Comparison of ENCODE assay signal across 27 mouse cellular contexts in the genomic region with DNA sequence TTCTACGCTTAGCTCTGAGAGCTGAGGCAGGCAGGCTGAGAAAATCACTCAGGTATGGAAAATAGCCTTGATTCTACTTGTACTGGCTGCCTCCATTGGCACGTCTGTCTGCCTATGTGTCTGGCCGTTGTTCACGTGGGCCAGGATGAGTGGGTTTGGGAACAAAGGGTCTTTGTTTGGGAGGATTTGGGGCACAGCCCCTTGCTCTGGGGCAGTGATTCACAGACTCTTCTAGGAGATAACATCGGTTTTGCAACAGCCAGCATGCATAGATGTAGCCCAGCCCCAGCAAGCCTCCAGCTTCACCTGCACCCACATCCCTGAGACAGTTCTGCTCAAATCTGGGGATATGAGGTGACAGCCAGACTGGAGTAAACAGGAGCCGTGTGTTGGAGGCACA. TPM values are rescaled to one million over a fixed set of nuclear protein-coding genes. Genes with fewer than 3 reads are reported as not detected.
A peak's percentile ranks its signal among the peaks of the same experiment; 100 is the strongest.
DNase-seq lines count a peak whose midpoint lies in the region; ATAC-seq lines count a peak whose summit lies in the region.
"Had no signal": no experiment of that assay in that cellular context is flagged by ENCODE, and none has a peak within 500 bp of the region (broad histone marks: within the 10 kb centered on the region; RNA-seq: fewer than 3 reads in every experiment).

No protein-coding gene starts in this region.

- ATAC-seq in kidney, embryonic 14.5 days (ENCODE audit: low FRiP score, low TSS enrichment) = 0 out of 2 replicates have a peak, but pooled peaks have one; percentile 0
- no peak for ATAC-seq in limb, embryonic 13.5 days (ENCODE audit: low FRiP score, low read depth)
- ATAC-seq: forebrain, embryonic 15.5 days; hindbrain, postnatal 0 days had no signal

- H3K27me3 ChIP-seq in kidney, embryonic 14.5 days (ENCODE audit: control insufficient read depth, insufficient read depth, low read length) = no peaks in the 10 kb centered on the region
- no peaks in the 10 kb centered on the region for H3K27me3 ChIP-seq in limb, embryonic 13.5 days
- H3K27me3 ChIP-seq in limb, embryonic 10.5 days (ENCODE audit: low read depth, poor library complexity, severe bottlenecking) = no peaks in the 10 kb centered on the region
- H3K27me3 ChIP-seq: CH12.LX; embryonic facial prominence, embryonic 12.5 days; embryonic facial prominence, embryonic 15.5 days; forebrain, embryonic 12.5 days; forebrain, embryonic 15.5 days had no signal

- H3K4me2 ChIP-seq in kidney, embryonic 14.5 days (replicated peaks; ENCODE audit: low read depth, low read length) = no peak overlapping the region
- no peak overlapping the region for H3K4me2 ChIP-seq in limb, embryonic 13.5 days (replicated peaks)
- H3K4me2 ChIP-seq: embryonic facial prominence, embryonic 12.5 days; embryonic facial prominence, embryonic 15.5 days; forebrain, embryonic 12.5 days; forebrain, embryonic 15.5 days; heart, embryonic 11.5 days; hindbrain, embryonic 14.5 days had no signal

- H3K9me3 ChIP-seq in kidney, embryonic 14.5 days (ENCODE audit: control insufficient read depth, low read length) = no peaks in the 10 kb centered on the region
- H3K9me3 ChIP-seq in limb, embryonic 13.5 days = no peaks in the 10 kb centered on the region
- no peaks in the 10 kb centered on the region for H3K9me3 ChIP-seq in limb, embryonic 10.5 days (replicated peaks)
- H3K9me3 ChIP-seq: embryonic facial prominence, embryonic 12.5 days; embryonic facial prominence, embryonic 15.5 days; forebrain, embryonic 12.5 days; forebrain, embryonic 15.5 days; G1E had no signal

- no peak for DNase-seq in kidney, adult 11 months
- DNase-seq in limb, embryonic 10.5 days (ENCODE audit: low spot score) = no peak
- peak; percentile 51 for DNase-seq in Muller cell, postnatal 12 days (ENCODE audit: inconsistent ontology term)
- DNase-seq in fat pad, adult 2 months (ENCODE audit: extremely low read depth, low read depth, low spot score) = peak; percentile 98
- no peak for DNase-seq in adrenal gland, postnatal 10 days
- DNase-seq: adrenal gland, adult 2 months; adrenal gland, postnatal 25 days; B cell, adult 2 months; cerebellum, adult 11-12 months; cerebellum, adult 8-10 months; cerebellum, postnatal 10 days; cerebellum, postnatal 36 days; gastrocnemius, postnatal 10 days; gastrocnemius, postnatal 36 days; heart, adult 11 months had no signal

- WGBS in kidney, embryonic 14.5 days = 52% methylated on average over 6 of the region's 6 CpGs
- WGBS in limb, embryonic 13.5 days = 84% methylated on average over 6 of the region's 6 CpGs
- WGBS in limb, embryonic 10.5 days = 85% methylated on average over 6 of the region's 6 CpGs

- no peak overlapping the region for H3K9ac ChIP-seq in kidney, embryonic 14.5 days (ENCODE audit: low read depth, low read length)
- 0 out of 2 replicates have a peak overlapping the region, but pooled peaks have one; percentile 13 for H3K9ac ChIP-seq in limb, embryonic 13.5 days
- H3K9ac ChIP-seq: embryonic facial prominence, embryonic 12.5 days; embryonic facial prominence, embryonic 15.5 days; forebrain, embryonic 12.5 days; forebrain, embryonic 15.5 days; hindbrain, embryonic 14.5 days had no signal

- no peaks in the 10 kb centered on the region for H3K36me3 ChIP-seq in kidney, embryonic 14.5 days (ENCODE audit: control insufficient read depth, insufficient read depth, low read length)
- no peaks in the 10 kb centered on the region for H3K36me3 ChIP-seq in limb, embryonic 13.5 days
- H3K36me3 ChIP-seq in limb, embryonic 10.5 days = no peaks in the 10 kb centered on the region
- H3K36me3 ChIP-seq: embryonic facial prominence, embryonic 12.5 days; embryonic facial prominence, embryonic 15.5 days; forebrain, embryonic 12.5 days; forebrain, embryonic 15.5 days; G1E had no signal

- H3K27ac ChIP-seq in kidney, embryonic 14.5 days (ENCODE audit: low read depth, low read length) = peak overlapping the region; percentile 25
- no peak overlapping the region for H3K27ac ChIP-seq in limb, embryonic 13.5 days
- no peak overlapping the region for H3K27ac ChIP-seq in limb, embryonic 10.5 days
- H3K27ac ChIP-seq: embryonic facial prominence, embryonic 12.5 days; embryonic facial prominence, embryonic 15.5 days; forebrain, embryonic 12.5 days; forebrain, embryonic 15.5 days; hindbrain, embryonic 14.5 days; hindbrain, postnatal 0 days had no signal

- H3K4me1 ChIP-seq in kidney, embryonic 14.5 days (ENCODE audit: control insufficient read depth, insufficient read depth, low read length) = peaks cover 32% of the 10 kb centered on the region
- H3K4me1 ChIP-seq in limb, embryonic 13.5 days = no peaks in the 10 kb centered on the region
- H3K4me1 ChIP-seq in limb, embryonic 10.5 days = no peaks in the 10 kb centered on the region
- H3K4me1 ChIP-seq: embryonic facial prominence, embryonic 12.5 days; embryonic facial prominence, embryonic 15.5 days; forebrain, embryonic 12.5 days; forebrain, embryonic 15.5 days had no signal

- H3K4me3 ChIP-seq in kidney, embryonic 14.5 days (ENCODE audit: low read length) = no peak overlapping the region
- H3K4me3 ChIP-seq in limb, embryonic 13.5 days = no peak overlapping the region
- no peak overlapping the region for H3K4me3 ChIP-seq in limb, embryonic 10.5 days
- H3K4me3 ChIP-seq: embryonic facial prominence, embryonic 12.5 days; embryonic facial prominence, embryonic 15.5 days; forebrain, embryonic 12.5 days; forebrain, embryonic 15.5 days had no signal

RNA-seq across cellular contexts. Expression of gene C1qtnf12, which starts 10.5 kb away (rescaled TPM):
- polyA plus RNA-seq in kidney, embryonic 14.5 days (2014; fragmentation: Nextera tagmentation; extraction: Ambion mirVana) = 129 and 142 TPM in 2 replicates
- 32.0 and 35.0 TPM in 2 replicates for polyA plus RNA-seq in limb, embryonic 13.5 days (2015; fragmentation: Nextera tagmentation; extraction: Ambion mirVana)
- polyA plus RNA-seq in limb, embryonic 10.5 days (2016; fragmentation: Nextera tagmentation; extraction: Ambion mirVana) = 23.4 and 24.5 TPM in 2 replicates
- total RNA-seq in adrenal gland, postnatal 10 days (2021) = 100 to 1,000 TPM; 117 to 132 TPM

RNA-seq across cellular contexts. Expression of gene B3galt6, which starts 19.8 kb away (rescaled TPM):
- 20.0 and 20.8 TPM in 2 replicates for polyA plus RNA-seq in kidney, embryonic 14.5 days (2014; fragmentation: Nextera tagmentation; extraction: Ambion mirVana)
- 16.8 and 17.3 TPM in 2 replicates for polyA plus RNA-seq in limb, embryonic 13.5 days (2015; fragmentation: Nextera tagmentation; extraction: Ambion mirVana)
- 13.3 and 14.8 TPM in 2 replicates for polyA plus RNA-seq in limb, embryonic 10.5 days (2016; fragmentation: Nextera tagmentation; extraction: Ambion mirVana)
- 1 to 10 TPM; 5.7 to 6.1 TPM for total RNA-seq in adrenal gland, postnatal 10 days (2021)

RNA-seq across cellular contexts. Expression of gene Sdf4, which starts 20.0 kb away (rescaled TPM):
- polyA plus RNA-seq in kidney, embryonic 14.5 days (2014; fragmentation: Nextera tagmentation; extraction: Ambion mirVana) = 131 and 165 TPM in 2 replicates
- 160 and 166 TPM in 2 replicates for polyA plus RNA-seq in limb, embryonic 13.5 days (2015; fragmentation: Nextera tagmentation; extraction: Ambion mirVana)
- 143 and 149 TPM in 2 replicates for polyA plus RNA-seq in limb, embryonic 10.5 days (2016; fragmentation: Nextera tagmentation; extraction: Ambion mirVana)
- 100 to 1,000 TPM; 184 to 191 TPM for total RNA-seq in adrenal gland, postnatal 10 days (2021)

RNA-seq across cellular contexts. Expression of gene Ube2j2, which starts 29.0 kb away (rescaled TPM):
- 121 and 127 TPM in 2 replicates for polyA plus RNA-seq in kidney, embryonic 14.5 days (2014; fragmentation: Nextera tagmentation; extraction: Ambion mirVana)
- polyA plus RNA-seq in limb, embryonic 13.5 days (2015; fragmentation: Nextera tagmentation; extraction: Ambion mirVana) = 113 and 126 TPM in 2 replicates
- 163 and 168 TPM in 2 replicates for polyA plus RNA-seq in limb, embryonic 10.5 days (2016; fragmentation: Nextera tagmentation; extraction: Ambion mirVana)
- 10 to 100 TPM; 72.3 to 73.4 TPM for total RNA-seq in adrenal gland, postnatal 10 days (2021)

RNA-seq across cellular contexts. Expression of gene Tnfrsf4, which starts 41.0 kb away (rescaled TPM):
- polyA plus RNA-seq in kidney, embryonic 14.5 days (2014; fragmentation: Nextera tagmentation; extraction: Ambion mirVana) = 0.76 and 0.77 TPM in 2 replicates
- polyA plus RNA-seq in limb, embryonic 13.5 days (2015; fragmentation: Nextera tagmentation; extraction: Ambion mirVana) = 0.80 and 0.85 TPM in 2 replicates
- polyA plus RNA-seq in limb, embryonic 10.5 days (2016; fragmentation: Nextera tagmentation; extraction: Ambion mirVana) = 0.60 and 0.61 TPM in 2 replicates
- total RNA-seq in adrenal gland, postnatal 10 days (2021) = 1 to 10 TPM; 1.9 TPM
- total RNA-seq: heart, adult 8-10 months had no signal

Comparison
In these comparisons a context has a peak if more than half of its experiments do, and no peak if none do; other contexts are left out.
1. DNase-seq: peak in Muller cell, postnatal 12 days (single experiment) and fat pad, adult 2 months (single experiment); none in kidney, adult 11 months (single experiment), limb, embryonic 10.5 days (single experiment) and adrenal gland, postnatal 10 days (single experiment).